Mouse (Mus musculus) intestine, embryonic 16.5 days (tissue): ENCODE data around the gene Frat2. TPM values are rescaled to one million over a fixed set of nuclear protein-coding genes. Genes with fewer than 3 reads are reported as not detected.

ENCODE experiments used
- ATAC-seq: fragments of 200-750 bp; cut with Nextera tagmentation; 2 replicates; pipeline ENCODE4 v1.8.0; 2017; ENCODE audit warnings: moderate TSS enrichment, moderate library complexity
- H3K27ac ChIP-seq: fragments of 300-500 bp; sonication (generic); 2 replicates; pipeline ENCODE4 v1.5.1; 2014; ENCODE audit warnings: mild to moderate bottlenecking, low read length
- H3K27me3 ChIP-seq: fragments of 300-500 bp; sonication (generic); replicated peaks from 2 replicates; pipeline ENCODE4 v1.6.1; 2014; ENCODE audit warnings: low read length, control low read depth, mixed read lengths; ENCODE audit not compliant: control insufficient read depth, insufficient read depth
- H3K36me3 ChIP-seq: fragments of 300-500 bp; sonication (generic); 2 replicates; pipeline ENCODE4 v1.6.1; 2014; ENCODE audit warnings: low read length, control low read depth; ENCODE audit not compliant: control insufficient read depth, insufficient read depth
- H3K4me1 ChIP-seq: fragments of 300-500 bp; sonication (generic); 2 replicates; pipeline ENCODE4 v1.6.1; 2014; ENCODE audit warnings: low read length, control low read depth, mixed read lengths; ENCODE audit not compliant: control insufficient read depth, insufficient read depth
- H3K4me2 ChIP-seq: fragments of 300-500 bp; sonication (generic); 2 replicates; pipeline ENCODE4 v1.6.1; 2014; ENCODE audit warnings: low read depth, low read length, control low read depth
- H3K4me3 ChIP-seq: fragments of 300-500 bp; sonication (generic); 2 replicates; pipeline ENCODE4 v1.5.1; 2014; ENCODE audit warnings: mild to moderate bottlenecking, low read length
- H3K9ac ChIP-seq: fragments of 300-500 bp; sonication (generic); 2 replicates; pipeline ENCODE4 v1.6.1; 2014; ENCODE audit warnings: low read depth, low read length
- H3K9me3 ChIP-seq: fragments of 300-500 bp; sonication (generic); 2 replicates; pipeline ENCODE4 v1.6.1; 2016; ENCODE audit warnings: low read length, control low read depth; ENCODE audit not compliant: control insufficient read depth
- WGBS: fragments of 180-500 bp; shearing (Covaris S2); extraction: QIAGEN DNeasy Blood & Tissue Kit; methylation state at CpG from one replicate; pipeline ENCODE4 v1.1.7; 2014; 5-methylcytosine and 5-hydroxymethylcytosine counted together
- polyA plus RNA-seq: library from polyadenylated mRNA; unstranded; fragments of >200 nt; fragmentation: Nextera tagmentation; extraction: Ambion mirVana; gene quantifications from 2 replicates; pipeline ENCODE4 v1.2.1, GENCODE M21; 2015

Gene Frat2
- polyA plus RNA-seq, 1 experiment from 2014 or later: 4.7 TPM

- Histone ChIP-seq H3K4me3 (no peak overlapping the region), H3K4me2 (peak overlapping the region; percentile 38), H3K9ac (0 out of 2 replicates have a peak overlapping the region, but pooled peaks have one; percentile 12), H3K4me1 (peaks cover 20% of the 10 kb centered on the region), H3K27ac (peak overlapping the region; percentile 84), H3K9me3 (no peaks in the 10 kb centered on the region), H3K36me3 (no peaks in the 10 kb centered on the region), H3K27me3 (no peaks in the 10 kb centered on the region)
- WGBS: 34% methylated on average over 9 of the region's 9 CpGs
- ATAC-seq: no peak
Measured at GRCm38 (mm10) chr19:41837194-41837916, 10.6 kb downstream of the Frat2 start.

- no peaks in the 10 kb centered on the region for H3K9me3 ChIP-seq
- H3K36me3 ChIP-seq: no peaks in the 10 kb centered on the region
- peaks cover 22% of the 10 kb centered on the region for H3K4me1 ChIP-seq
- H3K27me3 ChIP-seq: no peaks in the 10 kb centered on the region
- no peak overlapping the region for H3K9ac ChIP-seq
- ATAC-seq: no peak
- no peak overlapping the region for H3K4me2 ChIP-seq
- 37% methylated on average over 3 of the region's 3 CpGs for WGBS
- peak overlapping the region; percentile 84; the same call in 1 of the 2 replicates for H3K27ac ChIP-seq
- H3K4me3 ChIP-seq: no peak overlapping the region
Measured at GRCm38 (mm10) chr19:41836719-41837118, 11.2 kb downstream of the Frat2 start.

GRCm38 (mm10) chr19:41835816-41836215 lies 12.1 kb downstream of the Frat2 start:
- Histone ChIP-seq H3K4me2 (peak overlapping the region; percentile 40; the same call in 1 of the 2 replicates), H3K9me3 (no peaks in the 10 kb centered on the region), H3K4me1 (peaks cover 25% of the 10 kb centered on the region), H3K27ac (peak overlapping the region; percentile 56), H3K9ac (no peak overlapping the region), H3K36me3 (no peaks in the 10 kb centered on the region), H3K27me3 (no peaks in the 10 kb centered on the region), H3K4me3 (no peak overlapping the region)
- WGBS: 4% methylated on average over 6 of the region's 6 CpGs
- ATAC-seq: peak; percentile 74

GRCm38 (mm10) chr19:41835407-41835806 lies 12.5 kb downstream of the Frat2 start:
- no peak overlapping the region for H3K4me3 ChIP-seq
- no peaks in the 10 kb centered on the region for H3K36me3 ChIP-seq
- H3K4me2 ChIP-seq: peak overlapping the region; percentile 40; the same call in 1 of the 2 replicates
- H3K4me1 ChIP-seq: peaks cover 27% of the 10 kb centered on the region
- ATAC-seq: no peak
- no peaks in the 10 kb centered on the region for H3K27me3 ChIP-seq
- no peak overlapping the region for H3K9ac ChIP-seq
- H3K27ac ChIP-seq: peak overlapping the region; percentile 56
- 54% methylated on average over 6 of the region's 6 CpGs for WGBS
- H3K9me3 ChIP-seq: no peaks in the 10 kb centered on the region

GRCm38 (mm10) chr19:41832501-41833201 lies 15.3 kb downstream of the Frat2 start:
- H3K4me3 ChIP-seq: no peak overlapping the region
- no peaks in the 10 kb centered on the region for H3K36me3 ChIP-seq
- no peak overlapping the region for H3K9ac ChIP-seq
- no peak overlapping the region for H3K4me2 ChIP-seq
- 78% methylated on average over 13 of the region's 13 CpGs for WGBS
- no peaks in the 10 kb centered on the region for H3K9me3 ChIP-seq
- H3K27ac ChIP-seq: no peak overlapping the region
- peaks cover 27% of the 10 kb centered on the region for H3K4me1 ChIP-seq
- ATAC-seq: no peak
- H3K27me3 ChIP-seq: no peaks in the 10 kb centered on the region

GRCm38 (mm10) chr19:41831718-41832391 lies 16.1 kb downstream of the Frat2 start:
- Histone ChIP-seq H3K4me3 (peak overlapping the region; percentile 77), H3K27ac (no peak overlapping the region), H3K9me3 (no peaks in the 10 kb centered on the region), H3K4me1 (peaks cover 21% of the 10 kb centered on the region), H3K27me3 (no peaks in the 10 kb centered on the region), H3K9ac (peak overlapping the region; percentile 80), H3K36me3 (no peaks in the 10 kb centered on the region), H3K4me2 (peak overlapping the region; percentile 91)
- no peak for ATAC-seq
- WGBS: 15% methylated on average over 14 of the region's 14 CpGs

GRCm38 (mm10) chr19:41831101-41831570 lies 16.8 kb downstream of the Frat2 start:
- Histone ChIP-seq H3K4me2 (peak overlapping the region; percentile 91), H3K27me3 (no peaks in the 10 kb centered on the region), H3K36me3 (no peaks in the 10 kb centered on the region), H3K9me3 (no peaks in the 10 kb centered on the region), H3K27ac (peak overlapping the region; percentile 93; the same call in 1 of the 2 replicates), H3K9ac (peak overlapping the region; percentile 80), H3K4me1 (peaks cover 17% of the 10 kb centered on the region), H3K4me3 (peak overlapping the region; percentile 77)
- no peak for ATAC-seq
- 1% methylated on average over 19 of the region's 19 CpGs for WGBS

- WGBS: under 1% methylated on average over 110 of the region's 112 CpGs
- Histone ChIP-seq H3K4me2 (peak overlapping the region; percentile 91), H3K27me3 (no peaks in the 10 kb centered on the region), H3K4me3 (peak overlapping the region; percentile 77), H3K9me3 (no peaks in the 10 kb centered on the region), H3K4me1 (peaks cover 13% of the 10 kb centered on the region), H3K36me3 (no peaks in the 10 kb centered on the region), H3K27ac (peak overlapping the region; percentile 93), H3K9ac (peak overlapping the region; percentile 80)
- ATAC-seq: peak; percentile 77
Measured at GRCm38 (mm10) chr19:41830106-41831031, 17.6 kb downstream of the Frat2 start.
